Mouse (Mus musculus): ENCODE data around the gene Fbxo2.
"Not testable (repeated sequence)": the region's sequence is repeated elsewhere in the genome, so short reads cannot be mapped to it uniquely, and the experiment has no call there.

The Fbxo2 gene

GRCm38 (mm10) chr4:148160436-148161390, at the start of gene Fbxo2, which contains the start of gene Fbxo44:
TSS of gene Fbxo2 (plus strand) at chr4:148160621.
TSS of gene Fbxo44 (minus strand) at chr4:148160482.
- in situ Hi-C loops (cut with MboI, MseI) = loop anchor here (5.0 kb wide), 1 partner anchor 48 kb away; no protein-coding TSS in a partner anchor

GRCm38 (mm10) chr4:148112519-148112918, 47.9 kb upstream of the Fbxo2 start:
- in situ Hi-C loops (cut with MboI, MseI) = loop anchor here (5.0 kb wide), 2 partner anchors 50 to 290 kb away; partner anchors contain the start of genes Fbxo2 and Fbxo44

GRCm38 (mm10) chr4:148114758-148115391, 45.5 kb upstream of the Fbxo2 start:
- in situ Hi-C loops (cut with MboI, MseI) = loop anchor here (5.0 kb wide), 2 partner anchors 47 to 287 kb away; partner anchors contain the start of genes Fbxo2 and Fbxo44

GRCm38 (mm10) chr4:148115467-148115866, 45.0 kb upstream of the Fbxo2 start:
- in situ Hi-C loops (cut with MboI, MseI) = no loop called here

- in situ Hi-C loops (cut with MboI, MseI) = no loop called here
Observed at GRCm38 (mm10) chr4:148116657-148117056, 43.8 kb upstream of the Fbxo2 start.

- in situ Hi-C loops (cut with MboI, MseI) = no loop called here
Observed at GRCm38 (mm10) chr4:148117392-148117791, 43.0 kb upstream of the Fbxo2 start.

- in situ Hi-C loops (cut with MboI, MseI) = not testable (repeated sequence)
Observed at GRCm38 (mm10) chr4:148119578-148119977, 40.8 kb upstream of the Fbxo2 start.

- in situ Hi-C loops (cut with MboI, MseI) = no loop called here
Observed at GRCm38 (mm10) chr4:148120555-148120954, 39.9 kb upstream of the Fbxo2 start.

GRCm38 (mm10) chr4:148121362-148121761, 39.1 kb upstream of the Fbxo2 start:
- in situ Hi-C loops (cut with MboI, MseI) = no loop called here

- in situ Hi-C loops (cut with MboI, MseI) = no loop called here
Observed at GRCm38 (mm10) chr4:148121982-148122693, 38.3 kb upstream of the Fbxo2 start.

GRCm38 (mm10) chr4:148122694-148123066, 37.7 kb upstream of the Fbxo2 start:
- in situ Hi-C loops (cut with MboI, MseI) = no loop called here

GRCm38 (mm10) chr4:148128241-148128640, 32.2 kb upstream of the Fbxo2 start:
- in situ Hi-C loops (cut with MboI, MseI) = no loop called here

- in situ Hi-C loops (cut with MboI, MseI) = no loop called here
Observed at GRCm38 (mm10) chr4:148128672-148129071, 31.7 kb upstream of the Fbxo2 start.

GRCm38 (mm10) chr4:148130133-148130532, 30.3 kb upstream of the Fbxo2 start, which contains the start of gene Mad2l2:
TSS of gene Mad2l2 (plus strand) at chr4:148130384.
- in situ Hi-C loops (cut with MboI, MseI) = no loop called here

- in situ Hi-C loops (cut with MboI, MseI) = no loop called here
Observed at GRCm38 (mm10) chr4:148130561-148131413, 29.6 kb upstream of the Fbxo2 start, which contains the start of gene Draxin. TSS of gene Draxin (minus strand) at chr4:148130698.

GRCm38 (mm10) chr4:148131497-148132081, 28.8 kb upstream of the Fbxo2 start:
- in situ Hi-C loops (cut with MboI, MseI) = no loop called here

GRCm38 (mm10) chr4:148134988-148135387, 25.4 kb upstream of the Fbxo2 start:
- in situ Hi-C loops (cut with MboI, MseI) = no loop called here

GRCm38 (mm10) chr4:148137503-148137902, 22.9 kb upstream of the Fbxo2 start:
- in situ Hi-C loops (cut with MboI, MseI) = no loop called here

GRCm38 (mm10) chr4:148139767-148140097, 20.7 kb upstream of the Fbxo2 start:
- in situ Hi-C loops (cut with MboI, MseI) = no loop called here

Measured in regulatory T cell (primary cell).